Mouse (Mus musculus) left cerebral cortex, adult 8-10 months (tissue): Measurements from ENCODE around the gene Ric8b. TPM values are rescaled to one million over a fixed set of nuclear protein-coding genes. Genes with fewer than 3 reads are reported as not detected.
A peak's percentile ranks its signal among the peaks of the same experiment; 100 is the strongest.

Experiments used
- DNase-seq, 2 experiments: peaks; one replicate each; pipeline ENCODE4 v3.0.0; 2022; ENCODE audit warnings: low spot score in 2 of 2
- total RNA-seq, 4 experiments: library from RNA; stranded (reverse); gene quantifications; 2 replicates each; pipeline ENCODE4 v1.2.4; 2022

The Ric8b gene
- total RNA-seq: 10 to 100 TPM; 62.5 to 68.6 (median 66.8) TPM

GRCm38 (mm10) chr10:84916810-84917730 is at the start of gene Ric8b:
Gene Ric8b, plus strand, starts transcription at chr10:84917616.
- peak; percentile 97 for DNase-seq

- no peak for DNase-seq
These were observed 46.1 kb upstream of the Ric8b start for GRCm38 (mm10) chr10:84871285-84871684.

GRCm38 (mm10) chr10:84871921-84872320 is 45.5 kb upstream of the Ric8b start:
- no peak for DNase-seq

- no peak for DNase-seq
These were observed 37.4 kb upstream of the Ric8b start for GRCm38 (mm10) chr10:84879823-84880571.

GRCm38 (mm10) chr10:84882528-84882927 is 34.9 kb upstream of the Ric8b start:
- DNase-seq: no peak

- DNase-seq: no peak
These were observed 32.0 kb upstream of the Ric8b start for GRCm38 (mm10) chr10:84885341-84885884.

- DNase-seq: no peak
These were observed 31.2 kb upstream of the Ric8b start for GRCm38 (mm10) chr10:84886221-84886627.

GRCm38 (mm10) chr10:84886785-84887184 is 30.6 kb upstream of the Ric8b start:
- DNase-seq: no peak

GRCm38 (mm10) chr10:84889096-84889846 is 28.1 kb upstream of the Ric8b start:
- DNase-seq: no peak

- peak in 1 of 2 experiments; percentile 48 for DNase-seq
These were observed 21.5 kb upstream of the Ric8b start for GRCm38 (mm10) chr10:84895810-84896358.

- DNase-seq: no peak
These were observed 20.2 kb upstream of the Ric8b start for GRCm38 (mm10) chr10:84896941-84897930.

- no peak for DNase-seq
These were observed 19.1 kb upstream of the Ric8b start for GRCm38 (mm10) chr10:84898144-84898979.

GRCm38 (mm10) chr10:84901676-84902075 is 15.7 kb upstream of the Ric8b start:
- DNase-seq: no peak

- DNase-seq: no peak
These were observed 15.2 kb upstream of the Ric8b start for GRCm38 (mm10) chr10:84902213-84902612.

- DNase-seq: peak in 1 of 2 experiments; percentile 46
These were observed 14.1 kb upstream of the Ric8b start for GRCm38 (mm10) chr10:84903307-84903706.

- peak in 1 of 2 experiments; percentile 51 for DNase-seq
These were observed 13.7 kb upstream of the Ric8b start for GRCm38 (mm10) chr10:84903742-84904141.

- no peak for DNase-seq
These were observed 10.5 kb upstream of the Ric8b start for GRCm38 (mm10) chr10:84906895-84907294.

- DNase-seq: no peak
These were observed 9.4 kb upstream of the Ric8b start for GRCm38 (mm10) chr10:84908006-84908405.

- DNase-seq: no peak
These were observed 8.9 kb upstream of the Ric8b start for GRCm38 (mm10) chr10:84908471-84908870.
